Mouse (Mus musculus) liver, embryonic 14.5 days (tissue): ENCODE results near the gene Tarbp1. TPM values are rescaled to one million over a fixed set of nuclear protein-coding genes. Genes with fewer than 3 reads are reported as not detected.

Experiments
- ATAC-seq: fragments of 200-750 bp; cut with Nextera tagmentation; 2 replicates; pipeline ENCODE4 v1.8.0; 2017; ENCODE audit warnings: moderate number of reproducible peaks, mild to moderate bottlenecking, moderate library complexity; ENCODE audit not compliant: insufficient read depth
- DNase-seq, 3 experiments: peaks; one replicate each; pipeline ENCODE4 v3.0.0-alpha.2; 2012 to 2013; ENCODE audit warnings: low read depth in 3 of 3, low spot score in 3 of 3
- H3K27ac ChIP-seq: fragments of 300-500 bp; sonication (generic); 2 replicates; pipeline ENCODE4 v1.5.1; 2014; ENCODE audit warnings: moderate library complexity, mild to moderate bottlenecking, control low read depth, inconsistent platforms
- H3K27me3 ChIP-seq: fragments of 300-500 bp; sonication (generic); 2 replicates; pipeline ENCODE4 v1.6.1; 2014; ENCODE audit warnings: mild to moderate bottlenecking, low read length, moderate library complexity; ENCODE audit not compliant: control insufficient read depth, insufficient read depth
- H3K36me3 ChIP-seq: fragments of 300-500 bp; sonication (generic); replicated peaks from 2 replicates; pipeline ENCODE4 v1.6.1; 2014; ENCODE audit warnings: low read depth; ENCODE audit not compliant: control insufficient read depth, insufficient read depth
- H3K4me1 ChIP-seq, 2 experiments: fragments of 200-500 bp in 1 of 2; fragments of 300-500 bp in 1 of 2; sonication (generic) in 1 of 2; replicated peaks; 2 replicates each; pipeline ENCODE4 v1.6.1; 2012 to 2014; ENCODE audit warnings: antibody characterized with exemption in 1 of 2, inconsistent platforms in 1 of 2, low read length in 1 of 2; ENCODE audit not compliant: control insufficient read depth in 2 of 2, insufficient read depth in 2 of 2
- H3K4me2 ChIP-seq: fragments of 300-500 bp; sonication (generic); 2 replicates; pipeline ENCODE4 v1.6.1; 2014; ENCODE audit warnings: low read depth, mild to moderate bottlenecking, control low read depth, moderate library complexity
- H3K4me3 ChIP-seq, 2 experiments: fragments of 200-500 bp in 1 of 2; fragments of 300-500 bp in 1 of 2; sonication (generic) in 1 of 2; 2 replicates each; pipeline ENCODE4 v1.5.1; 2012 to 2014; ENCODE audit warnings: low read depth in 2 of 2, low read length in 2 of 2, mild to moderate bottlenecking in 2 of 2, control low read depth in 1 of 2, inconsistent platforms in 1 of 2, moderate library complexity in 1 of 2; ENCODE audit not compliant: insufficient read depth in 1 of 2
- H3K9ac ChIP-seq: fragments of 300-500 bp; sonication (generic); replicated peaks from 2 replicates; pipeline ENCODE4 v1.6.1; 2014; ENCODE audit warnings: mild to moderate bottlenecking, control low read depth, moderate library complexity
- H3K9me3 ChIP-seq: fragments of 300-500 bp; sonication (generic); 2 replicates; pipeline ENCODE4 v1.6.1; 2016; ENCODE audit warnings: low read length, mixed read lengths; ENCODE audit not compliant: control insufficient read depth
- CTCF ChIP-seq: IDR thresholded peaks from 2 replicates; pipeline ENCODE4 v1.5.1; 2016; ENCODE audit warnings: antibody characterized with exemption, low read depth, control low read depth
- EP300 ChIP-seq: IDR thresholded peaks from 2 replicates; pipeline ENCODE4 v1.6.1; 2016; ENCODE audit warnings: antibody characterized with exemption, low read depth
- WGBS: fragments of 180-500 bp; shearing (Covaris S2); extraction: QIAGEN DNeasy Blood & Tissue Kit; methylation state at CpG from one replicate; pipeline ENCODE4 v1.1.7; 2014; ENCODE audit not compliant: insufficient replicate concordance; 5-methylcytosine and 5-hydroxymethylcytosine counted together
- polyA plus RNA-seq, 2 experiments: library from polyadenylated mRNA; depleted of rRNA in 1 of 2; stranded (reverse) in 1 of 2; unstranded in 1 of 2; fragments of >200 nt; fragmentation: Nextera tagmentation in 1 of 2; extraction: Ambion mirVana in 1 of 2; gene quantifications; 2 replicates each; pipeline versions ENCODE4 v1.2.1 to v1.2.3; 2012 to 2014

The Tarbp1 gene
- polyA plus RNA-seq, 2 experiments, result 1.5 to 2.8 TPM

GRCm38 (mm10) chr8:126498465-126498864 is 23.6 kb upstream of the Tarbp1 start:
- DNase-seq (no peak), ATAC-seq (no peak)
- H3K36me3 ChIP-seq, result no peaks in the 10 kb centered on the region
- H3K9me3 ChIP-seq, result no peaks in the 10 kb centered on the region
- H3K27me3 ChIP-seq, result no peaks in the 10 kb centered on the region
- no peak overlapping the region for H3K9ac ChIP-seq
- peaks cover 0 to 6% of the 10 kb centered on the region in 2 experiments; a peak in 2 of 4 replicates for H3K4me1 ChIP-seq
- H3K4me3 ChIP-seq, result no peak overlapping the region
- TF ChIP-seq CTCF, result no peak
- no peak for TF ChIP-seq EP300
- no peak overlapping the region for H3K4me2 ChIP-seq
- H3K27ac ChIP-seq, result no peak overlapping the region
- WGBS, result 71% methylated on average over 6 of the region's 6 CpGs

- Histone ChIP-seq H3K36me3 (no peaks in the 10 kb centered on the region), H3K4me2 (peak overlapping the region; percentile 44), H3K9ac (peak overlapping the region; percentile 35; the same call in 1 of the 2 replicates), H3K9me3 (no peaks in the 10 kb centered on the region), H3K27me3 (no peaks in the 10 kb centered on the region), H3K4me3 (peak overlapping the region; percentile 17 to 50; a peak in 3 of 4 replicates), H3K27ac (no peak overlapping the region), H3K4me1 (peaks cover 0 to 6% of the 10 kb centered on the region in 2 experiments; a peak in 2 of 4 replicates)
- TF ChIP-seq CTCF (peak; percentile 99), EP300 (no peak)
- ATAC-seq, result peak; percentile 71
- DNase-seq, result peak; percentile 43 to 60 (median 55)
- 33% methylated on average over 27 of the region's 27 CpGs for WGBS
Measured at GRCm38 (mm10) chr8:126497541-126498428, 22.9 kb upstream of the Tarbp1 start.

- H3K4me2 ChIP-seq, result no peak overlapping the region
- ATAC-seq, result no peak
- H3K9ac ChIP-seq, result no peak overlapping the region
- no peak overlapping the region for H3K27ac ChIP-seq
- TF ChIP-seq EP300 (no peak), CTCF (no peak)
- H3K27me3 ChIP-seq, result no peaks in the 10 kb centered on the region
- H3K4me3 ChIP-seq, result no peak overlapping the region
- no peaks in the 10 kb centered on the region for H3K36me3 ChIP-seq
- 58% methylated on average over 5 of the region's 5 CpGs for WGBS
- H3K9me3 ChIP-seq, result no peaks in the 10 kb centered on the region
- DNase-seq, result no peak
- H3K4me1 ChIP-seq, result peaks cover 0 to 6% of the 10 kb centered on the region in 2 experiments; a peak in 2 of 4 replicates
Measured at GRCm38 (mm10) chr8:126496915-126497314, 22.1 kb upstream of the Tarbp1 start.

GRCm38 (mm10) chr8:126495461-126495860 is 20.6 kb upstream of the Tarbp1 start:
- H3K4me1 ChIP-seq, result peaks cover 0 to 6% of the 10 kb centered on the region in 2 experiments; a peak in 2 of 4 replicates
- H3K9me3 ChIP-seq, result no peaks in the 10 kb centered on the region
- WGBS, result 55% methylated on average over 12 of the region's 12 CpGs
- H3K27ac ChIP-seq, result no peak overlapping the region
- DNase-seq, result no peak
- no peaks in the 10 kb centered on the region for H3K36me3 ChIP-seq
- no peaks in the 10 kb centered on the region for H3K27me3 ChIP-seq
- no peak overlapping the region for H3K9ac ChIP-seq
- TF ChIP-seq CTCF (no peak), EP300 (no peak)
- no peak overlapping the region for H3K4me2 ChIP-seq
- ATAC-seq, result peak; percentile 24; the same call in 1 of the 2 replicates
- H3K4me3 ChIP-seq, result no peak overlapping the region
